Mouse (Mus musculus) neutrophil, adult 65 days (primary cell): ENCODE measurements around the gene Dnali1. TPM values are rescaled to one million over a fixed set of nuclear protein-coding genes. Genes with fewer than 3 reads are reported as not detected.

Experiments
- total RNA-seq: library from RNA; stranded (reverse); gene quantifications from 2 replicates; pipeline ENCODE4 v1.2.4, GENCODE M21; 2023

Gene Dnali1
- total RNA-seq = not detected in 2 replicates

GRCm38 (mm10) chr4:125065517-125066307 lies at the start of gene Dnali1:
TSS of gene Dnali1 (minus strand) at chr4:125065703.

GRCm38 (mm10) chr4:125084403-125085345 lies 19.2 kb upstream of the Dnali1 start, which contains the start of gene Meaf6:
TSS of gene Meaf6 (plus strand) at chr4:125085134.

GRCm38 (mm10) chr4:125066490-125067370 lies 1.2 kb upstream of the Dnali1 start, which contains the start of gene Snip1:
TSS of gene Snip1 (plus strand) at chr4:125066672.

GRCm38 (mm10) chr4:125015806-125016635 lies 49.5 kb downstream of the Dnali1 start, which contains the start of gene Gnl2:
TSS of gene Gnl2 (plus strand) at chr4:125016585.

Other genes with a start within 250 kb of the Dnali1 start
- gene Yrdc, start 215.0 kb downstream of the Dnali1 start, total RNA-seq = 51.9 and 83.1 TPM in 2 replicates
- 10.8 and 13.5 TPM in 2 replicates for gene 1110065P20Rik, start 214.5 kb downstream of the Dnali1 start, total RNA-seq
- not detected in 2 replicates for gene Maneal, start 203.5 kb downstream of the Dnali1 start, total RNA-seq
- 0.09 TPM in 1 of 2 replicates, not detected in the other for gene Epha10, start 184.8 kb downstream of the Dnali1 start, total RNA-seq
- gene 9930104L06Rik, start 128.7 kb downstream of the Dnali1 start, total RNA-seq = 6.3 and 6.6 TPM in 2 replicates
- 60.2 and 61.0 TPM in 2 replicates for gene Cdca8, start 126.4 kb downstream of the Dnali1 start, total RNA-seq
- 2.0 and 3.6 TPM in 2 replicates for gene Rspo1, start 79.3 kb downstream of the Dnali1 start, total RNA-seq
- gene Gnl2, start 49.1 kb downstream of the Dnali1 start, total RNA-seq = 67.1 and 106 TPM in 2 replicates
- 43.8 and 46.7 TPM in 2 replicates for gene Snip1, start 969 bp upstream of the Dnali1 start, total RNA-seq
- 21.9 and 22.8 TPM in 2 replicates for gene Meaf6, start 19.4 kb upstream of the Dnali1 start, total RNA-seq
- gene Zc3h12a, start 62.1 kb upstream of the Dnali1 start, total RNA-seq = 193 and 260 TPM in 2 replicates